Mouse (Mus musculus) lung, embryonic 14.5 days (tissue): Measurements from ENCODE around the gene Prom1. TPM values are rescaled to one million over a fixed set of nuclear protein-coding genes. Genes with fewer than 3 reads are reported as not detected.
"Not testable (repeated sequence)": the region's sequence is repeated elsewhere in the genome, so short reads cannot be mapped to it uniquely, and the experiment has no call there.

Experiments used
- ATAC-seq: fragments of 200-750 bp; cut with Nextera tagmentation; 2 replicates; pipeline ENCODE4 v1.8.0; 2017; ENCODE audit warnings: mild to moderate bottlenecking, moderate TSS enrichment, moderate library complexity; ENCODE audit not compliant: insufficient read depth
- DNase-seq: peaks from one replicate; pipeline ENCODE4 v3.0.0-alpha.2; 2015
- H3K27ac ChIP-seq: fragments of 300-500 bp; sonication (generic); 2 replicates; pipeline ENCODE4 v1.5.1; 2014; ENCODE audit warnings: low read depth, mild to moderate bottlenecking, moderate library complexity
- H3K27me3 ChIP-seq: fragments of 300-500 bp; sonication (generic); 2 replicates; pipeline ENCODE4 v1.6.1; 2014; ENCODE audit warnings: low read length, control low read depth; ENCODE audit not compliant: insufficient read depth
- H3K36me3 ChIP-seq: fragments of 300-500 bp; sonication (generic); 2 replicates; pipeline ENCODE4 v1.6.1; 2014; ENCODE audit warnings: control low read depth; ENCODE audit not compliant: insufficient read depth
- H3K4me1 ChIP-seq: fragments of 300-500 bp; sonication (generic); 2 replicates; pipeline ENCODE4 v1.6.1; 2014; ENCODE audit warnings: antibody characterized with exemption, control low read depth; ENCODE audit not compliant: insufficient read depth
- H3K4me2 ChIP-seq: fragments of 300-500 bp; sonication (generic); 2 replicates; pipeline ENCODE4 v1.6.1; 2014; ENCODE audit warnings: mild to moderate bottlenecking
- H3K4me3 ChIP-seq: fragments of 300-500 bp; sonication (generic); 2 replicates; pipeline ENCODE4 v1.5.1; 2014; ENCODE audit warnings: low read depth, low read length
- H3K9ac ChIP-seq: fragments of 300-500 bp; sonication (generic); 2 replicates; pipeline ENCODE4 v1.6.1; 2014
- H3K9me3 ChIP-seq: fragments of 300-500 bp; sonication (generic); 2 replicates; pipeline ENCODE4 v1.6.1; 2016; ENCODE audit warnings: low read depth, low read length, control low read depth
- CTCF ChIP-seq: IDR thresholded peaks from 2 replicates; pipeline ENCODE4 v1.5.1; 2016; ENCODE audit warnings: antibody characterized with exemption, low read depth
- WGBS: fragments of 180-500 bp; shearing (Covaris S2); extraction: QIAGEN DNeasy Blood & Tissue Kit; methylation state at CpG from one replicate; pipeline ENCODE4 v1.1.7; 2014; 5-methylcytosine and 5-hydroxymethylcytosine counted together
- polyA plus RNA-seq: library from polyadenylated mRNA; unstranded; fragments of >200 nt; fragmentation: Nextera tagmentation; extraction: Ambion mirVana; gene quantifications from 2 replicates; pipeline ENCODE4 v1.2.1, GENCODE M21; 2014

Prom1 gene
- polyA plus RNA-seq: 58.0 and 60.1 TPM in 2 replicates

GRCm38 (mm10) chr5:44101231-44102110 lies at the start of gene Prom1:
Gene Prom1 (minus strand): TSS chr5:44102032.
- 1% methylated on average over 44 of the region's 44 CpGs for WGBS
- H3K4me1 ChIP-seq: no peaks in the 10 kb centered on the region; the same call in 1 of the 2 replicates
- H3K4me2 ChIP-seq: peak within 1 kb of the TSS; percentile 67
- ATAC-seq: peak; percentile 69
- TF ChIP-seq CTCF: no peak
- 0 out of 2 replicates have a peak, but pooled peaks cover 3% of the 10 kb centered on the region for H3K27me3 ChIP-seq
- no peaks in the 10 kb centered on the region for H3K36me3 ChIP-seq
- H3K27ac ChIP-seq: peak within 1 kb of the TSS; percentile 88
- peak within 1 kb of the TSS; percentile 71 for H3K4me3 ChIP-seq
- no peaks in the 10 kb centered on the region for H3K9me3 ChIP-seq
- peak within 1 kb of the TSS; percentile 75 for H3K9ac ChIP-seq
- peak; percentile 66 for DNase-seq

- H3K4me2 ChIP-seq: no peak overlapping the region
- TF ChIP-seq CTCF: no peak
- no peak overlapping the region for H3K27ac ChIP-seq
- H3K4me1 ChIP-seq: peaks cover 9% of the 10 kb centered on the region; the same call in 1 of the 2 replicates
- H3K27me3 ChIP-seq: no peaks in the 10 kb centered on the region
- no peaks in the 10 kb centered on the region for H3K36me3 ChIP-seq
- H3K9me3 ChIP-seq: peaks cover 6% of the 10 kb centered on the region
- H3K9ac ChIP-seq: no peak overlapping the region
- no peak overlapping the region for H3K4me3 ChIP-seq
- WGBS: 81% methylated on average over 3 of the region's 3 CpGs
- no peak for DNase-seq
- ATAC-seq: no peak
Measured at GRCm38 (mm10) chr5:44147732-44148131, 45.9 kb upstream of the Prom1 start.

GRCm38 (mm10) chr5:44146437-44147332 lies 44.9 kb upstream of the Prom1 start:
- Histone ChIP-seq H3K4me1 (no peaks in the 10 kb centered on the region), H3K4me2 (no peak overlapping the region), H3K36me3 (no peaks in the 10 kb centered on the region), H3K27me3 (no peaks in the 10 kb centered on the region), H3K4me3 (no peak overlapping the region), H3K27ac (no peak overlapping the region), H3K9me3 (peaks cover 6% of the 10 kb centered on the region), H3K9ac (no peak overlapping the region)
- DNase-seq: no peak
- no peak for ATAC-seq
- TF ChIP-seq CTCF: no peak
- WGBS: 65% methylated on average over 6 of the region's 6 CpGs

- Histone ChIP-seq H3K4me1 (no peaks in the 10 kb centered on the region), H3K27me3 (no peaks in the 10 kb centered on the region), H3K9ac (no peak overlapping the region), H3K4me2 (no peak overlapping the region), H3K9me3 (no peaks in the 10 kb centered on the region), H3K4me3 (no peak overlapping the region), H3K36me3 (no peaks in the 10 kb centered on the region), H3K27ac (no peak overlapping the region)
- 47% methylated on average over 8 of the region's 8 CpGs for WGBS
- no peak for TF ChIP-seq CTCF
- no peak for DNase-seq
- ATAC-seq: no peak
Measured at GRCm38 (mm10) chr5:44143467-44144235, 41.8 kb upstream of the Prom1 start.

- Histone ChIP-seq H3K27me3 (no peaks in the 10 kb centered on the region), H3K9me3 (no peaks in the 10 kb centered on the region), H3K4me2 (no peak overlapping the region), H3K27ac (no peak overlapping the region), H3K4me3 (no peak overlapping the region), H3K9ac (no peak overlapping the region), H3K4me1 (no peaks in the 10 kb centered on the region), H3K36me3 (no peaks in the 10 kb centered on the region)
- WGBS: 72% methylated on average over 4 of the region's 4 CpGs
- no peak for DNase-seq
- no peak for ATAC-seq
- TF ChIP-seq CTCF: no peak
Measured at GRCm38 (mm10) chr5:44127487-44127886, 25.7 kb upstream of the Prom1 start.

- not testable (repeated sequence) for H3K9me3 ChIP-seq, H3K4me1 ChIP-seq
- WGBS: 90% methylated on average over 8 of the region's 8 CpGs
Measured at GRCm38 (mm10) chr5:44126574-44126973, 24.7 kb upstream of the Prom1 start.

More at GRCm38 (mm10) chr5:44126574-44126973, 24.7 kb upstream of the Prom1 start:
- not testable (repeated sequence) for H3K27me3 ChIP-seq, H3K4me3 ChIP-seq, H3K36me3 ChIP-seq, H3K27ac ChIP-seq, ATAC-seq, H3K9ac ChIP-seq, DNase-seq, H3K4me2 ChIP-seq
